Mouse (Mus musculus) gastrocnemius, adult 2 months (tissue): ENCODE measurements around the gene Luc7l2. TPM values are rescaled to one million over a fixed set of nuclear protein-coding genes. Genes with fewer than 3 reads are reported as not detected.
A peak's percentile ranks its signal among the peaks of the same experiment; 100 is the strongest.
"Not testable (repeated sequence)": the region's sequence is repeated elsewhere in the genome, so short reads cannot be mapped to it uniquely, and the experiment has no call there.

Source experiments
- DNase-seq: peaks from one replicate; pipeline ENCODE4 v3.0.0; 2022
- H3K27ac ChIP-seq: fragments of 200-600 bp; 2 replicates; pipeline ENCODE4 v1.8.1; 2022; ENCODE audit warnings: mild to moderate bottlenecking
- H3K4me3 ChIP-seq: fragments of 200-600 bp; 2 replicates; pipeline ENCODE4 v1.8.1; 2022; ENCODE audit warnings: mild to moderate bottlenecking, moderate library complexity
- CTCF ChIP-seq: fragments of 200-600 bp; IDR thresholded peaks from 2 replicates; pipeline ENCODE4 v1.8.1; 2022; ENCODE audit warnings: antibody characterized with exemption, mild to moderate bottlenecking, moderate library complexity
- intact Hi-C: fragments of 180-260 bp; cut with DNase I; formaldehyde crosslinking; loops from one replicate; pipeline ENCODE4 v1.15.1; 2025
- total RNA-seq, 2 experiments: library from RNA; stranded (reverse); gene quantifications; 2 replicates each; pipeline ENCODE4 v1.2.3; 2021

Luc7l2 gene
- total RNA-seq, 2 experiments from 2014 or later, result 128 to 134 TPM

GRCm38 (mm10) chr6:38535788-38536187 lies 15.3 kb upstream of the Luc7l2 start:
- intact Hi-C loops, result loop anchor here (1.0 kb wide), 1 partner anchor 15 kb away; no protein-coding TSS in a partner anchor
- Histone ChIP-seq H3K4me3 (peak overlapping the region; percentile 100), H3K27ac (peak overlapping the region; percentile 100)
- no peak for TF ChIP-seq CTCF
- DNase-seq, result no peak

GRCm38 (mm10) chr6:38544141-38544540 lies 7.0 kb upstream of the Luc7l2 start:
- H3K27ac ChIP-seq, H3K4me3 ChIP-seq, DNase-seq, intact Hi-C loops: not testable (repeated sequence)

GRCm38 (mm10) chr6:38547005-38547404 lies 4.1 kb upstream of the Luc7l2 start:
- H3K27ac ChIP-seq, intact Hi-C loops, H3K4me3 ChIP-seq, DNase-seq: not testable (repeated sequence)

- no peak for DNase-seq
- no peak for TF ChIP-seq CTCF
- intact Hi-C loops, result no loop called here
- no peak overlapping the region for H3K4me3 ChIP-seq
- no peak overlapping the region for H3K27ac ChIP-seq
Observed at GRCm38 (mm10) chr6:38547707-38548106, 3.4 kb upstream of the Luc7l2 start.

- DNase-seq, H3K27ac ChIP-seq, H3K4me3 ChIP-seq, intact Hi-C loops: not testable (repeated sequence)
Observed at GRCm38 (mm10) chr6:38548595-38548994, 2.5 kb upstream of the Luc7l2 start.

- intact Hi-C loops, result loop anchor here (1.0 kb wide), 1 partner anchor 15 kb away; no protein-coding TSS in a partner anchor
- peak overlapping the region; percentile 100 for H3K27ac ChIP-seq
- DNase-seq, result not testable (repeated sequence)
- peak overlapping the region; percentile 82 for H3K4me3 ChIP-seq
Observed at GRCm38 (mm10) chr6:38549840-38550239, 1.3 kb upstream of the Luc7l2 start.

- TF ChIP-seq CTCF, result no peak
- intact Hi-C loops, result loop anchor here (1.0 kb wide), 1 partner anchor 15 kb away; no protein-coding TSS in a partner anchor
- peak; percentile 85 for DNase-seq
- H3K27ac ChIP-seq, result peak overlapping the region; percentile 100
- peak overlapping the region; percentile 82 for H3K4me3 ChIP-seq
Observed at GRCm38 (mm10) chr6:38550250-38551061, 678 bp upstream of the Luc7l2 start.

- intact Hi-C loops, result no loop called here
- peak overlapping the region; percentile 100 for H3K27ac ChIP-seq
- TF ChIP-seq CTCF, result no peak
- peak overlapping the region; percentile 82 for H3K4me3 ChIP-seq
- DNase-seq, result peak; percentile 100
Observed at GRCm38 (mm10) chr6:38551989-38552635, 978 bp downstream of the Luc7l2 start.

GRCm38 (mm10) chr6:38552636-38553000 lies 1.5 kb downstream of the Luc7l2 start:
- no peak for DNase-seq
- TF ChIP-seq CTCF, result no peak
- H3K4me3 ChIP-seq, result peak overlapping the region; percentile 82
- H3K27ac ChIP-seq, result peak overlapping the region; percentile 100
- intact Hi-C loops, result no loop called here

GRCm38 (mm10) chr6:38576096-38576495 lies 25.0 kb downstream of the Luc7l2 start:
- no peak for TF ChIP-seq CTCF
- intact Hi-C loops, result no loop called here
- no peak overlapping the region for H3K27ac ChIP-seq
- DNase-seq, result no peak
- no peak overlapping the region for H3K4me3 ChIP-seq

- intact Hi-C loops, result no loop called here
- no peak for TF ChIP-seq CTCF
- DNase-seq, result no peak
- Histone ChIP-seq H3K4me3 (no peak overlapping the region), H3K27ac (no peak overlapping the region)
Observed at GRCm38 (mm10) chr6:38580112-38580857, 29.2 kb downstream of the Luc7l2 start.

GRCm38 (mm10) chr6:38581711-38582110 lies 30.6 kb downstream of the Luc7l2 start:
- Histone ChIP-seq H3K27ac (no peak overlapping the region), H3K4me3 (no peak overlapping the region)
- DNase-seq, result no peak
- intact Hi-C loops, result no loop called here
- no peak for TF ChIP-seq CTCF

GRCm38 (mm10) chr6:38597481-38597880 lies 46.3 kb downstream of the Luc7l2 start:
- no peak overlapping the region for H3K4me3 ChIP-seq
- H3K27ac ChIP-seq, result no peak overlapping the region
- intact Hi-C loops, result no loop called here
- DNase-seq, result no peak
- TF ChIP-seq CTCF, result peak; percentile 32
